Comparison of ENCODE assay signal across 15 mouse cellular contexts in genomic region chr4:102574666-102575254, GRCm38 (mm10).
A peak's percentile ranks its signal among the peaks of the same experiment; 100 is the strongest.
DNase-seq lines count a peak whose midpoint lies in the region; ATAC-seq and TF ChIP-seq lines count a peak whose summit lies in the region.
"Had no signal": no experiment of that assay in that cellular context is flagged by ENCODE, and none has a peak within 500 bp of the region (broad histone marks: within the 10 kb centered on the region; RNA-seq: fewer than 3 reads in every experiment).

No protein-coding gene starts in this region.

- TF ChIP-seq EP300 in liver, postnatal 0 days (IDR thresholded peaks at IDR 0.05; ENCODE audit: low read depth), result no peak
- TF ChIP-seq EP300 in CH12.LX (IDR thresholded peaks at IDR 0.05; ENCODE audit: low read length), result no peak

- no peak for TF ChIP-seq POLR2A in CH12.LX (IDR thresholded peaks at IDR 0.05; ENCODE audit: low read depth, low read length)

- dilution Hi-C loops in CH12.LX (cut with MboI; ENCODE audit: extremely low pct_ligation_motif_present, extremely low pct_unique_long_range_greater_than_20kb, low sequenced_read_pairs), result no loop called here

- H3K27me3 ChIP-seq in heart, embryonic 13.5 days (replicated peaks), result no peaks in the 10 kb centered on the region
- H3K27me3 ChIP-seq in liver, postnatal 0 days (ENCODE audit: insufficient read depth, low read length), result no peaks in the 10 kb centered on the region
- no peaks in the 10 kb centered on the region for H3K27me3 ChIP-seq in liver, embryonic 12.5 days (replicated peaks)
- H3K27me3 ChIP-seq in CH12.LX (replicated peaks), result no peaks in the 10 kb centered on the region
- H3K27me3 ChIP-seq: embryonic facial prominence, embryonic 15.5 days; stomach, embryonic 15.5 days had no signal

- 67% methylated on average over 10 of the region's 10 CpGs for WGBS in heart, embryonic 13.5 days
- WGBS in liver, postnatal 0 days (ENCODE audit: insufficient replicate concordance), result 60% methylated on average over 10 of the region's 10 CpGs
- WGBS in liver, embryonic 12.5 days (ENCODE audit: insufficient replicate concordance), result 66% methylated on average over 10 of the region's 10 CpGs

- peak overlapping the region; percentile 77; the same call in 1 of the 2 replicates for H3K4me2 ChIP-seq in heart, embryonic 13.5 days
- peak overlapping the region; percentile 80 for H3K4me2 ChIP-seq in liver, postnatal 0 days (ENCODE audit: low read depth, low read length)
- H3K4me2 ChIP-seq in liver, embryonic 12.5 days, result no peak overlapping the region
- H3K4me2 ChIP-seq in CH12.LX (ENCODE audit: insufficient read depth, low read depth, poor library complexity, severe bottlenecking), result peak overlapping the region; percentile 98
- H3K4me2 ChIP-seq: embryonic facial prominence, embryonic 15.5 days; stomach, embryonic 15.5 days had no signal

- TF ChIP-seq RAD21 in CH12.LX (IDR thresholded peaks at IDR 0.05; ENCODE audit: low read depth, low read length), result no peak

- ATAC-seq in heart, embryonic 13.5 days (ENCODE audit: extremely low read depth, insufficient number of reproducible peaks, low FRiP score, low TSS enrichment), result no peak
- ATAC-seq in liver, postnatal 0 days, result no peak
- ATAC-seq in liver, embryonic 12.5 days, result no peak
- ATAC-seq: hindbrain, embryonic 16.5 days had no signal

- H3K27ac ChIP-seq in heart, embryonic 13.5 days (replicated peaks), result peak overlapping the region; percentile 66
- H3K27ac ChIP-seq in liver, postnatal 0 days (ENCODE audit: low read depth), result peak overlapping the region; percentile 76
- no peak overlapping the region for H3K27ac ChIP-seq in liver, embryonic 12.5 days
- peak overlapping the region; percentile 100 for H3K27ac ChIP-seq in CH12.LX (ENCODE audit: insufficient read depth, low read depth)
- peak overlapping the region; percentile 96 for H3K27ac ChIP-seq in brown adipose tissue, adult 24 weeks (replicated peaks; ENCODE audit: low read depth, low read length)
- H3K27ac ChIP-seq: embryonic facial prominence, embryonic 15.5 days; limb, embryonic 13.5 days; stomach, embryonic 15.5 days had no signal

- no peak overlapping the region for H3K4me3 ChIP-seq in heart, embryonic 13.5 days
- 0 out of 2 replicates have a peak overlapping the region, but pooled peaks have one; percentile 21 for H3K4me3 ChIP-seq in liver, postnatal 0 days (ENCODE audit: low read depth, low read length)
- no peak overlapping the region for H3K4me3 ChIP-seq in liver, embryonic 12.5 days
- peak overlapping the region; percentile 63 to 83 (median 82) for H3K4me3 ChIP-seq in CH12.LX (replicated peaks in 1 of 3; ENCODE audit: low read depth in 2 of 3, low read length in 2 of 3, poor library complexity in 1 of 3)
- peak overlapping the region; percentile 76 for H3K4me3 ChIP-seq in brown adipose tissue, adult 24 weeks (ENCODE audit: insufficient read depth, low read depth, low read length)
- H3K4me3 ChIP-seq: embryonic facial prominence, embryonic 15.5 days; limb, embryonic 13.5 days; stomach, embryonic 15.5 days had no signal

- H3K9ac ChIP-seq in heart, embryonic 13.5 days, result no peak overlapping the region
- H3K9ac ChIP-seq in liver, postnatal 0 days (replicated peaks), result peak overlapping the region; percentile 32; the same call in 1 of the 2 replicates
- H3K9ac ChIP-seq in liver, embryonic 12.5 days, result no peak overlapping the region
- H3K9ac ChIP-seq in CH12.LX (ENCODE audit: insufficient read depth, low read depth), result peak overlapping the region; percentile 81
- H3K9ac ChIP-seq: embryonic facial prominence, embryonic 15.5 days; limb, embryonic 13.5 days; stomach, embryonic 15.5 days had no signal

- peaks cover 5% of the 10 kb centered on the region; the same call in 1 of the 2 replicates for H3K36me3 ChIP-seq in heart, embryonic 13.5 days
- peaks cover 10% of the 10 kb centered on the region for H3K36me3 ChIP-seq in liver, postnatal 0 days (replicated peaks; ENCODE audit: insufficient read depth, low read length)
- H3K36me3 ChIP-seq in liver, embryonic 12.5 days, result no peaks in the 10 kb centered on the region
- H3K36me3 ChIP-seq in CH12.LX (replicated peaks in 1 of 2; ENCODE audit: control insufficient read depth in 1 of 2, insufficient read depth in 1 of 2, low read length in 1 of 2), result peaks cover 32 to 42% of the 10 kb centered on the region in 2 experiments
- H3K36me3 ChIP-seq: embryonic facial prominence, embryonic 15.5 days; G1E; limb, embryonic 13.5 days; stomach, embryonic 15.5 days had no signal

- no peaks in the 10 kb centered on the region for H3K9me3 ChIP-seq in heart, embryonic 13.5 days
- H3K9me3 ChIP-seq in liver, postnatal 0 days (ENCODE audit: low read length), result no peaks in the 10 kb centered on the region
- no peaks in the 10 kb centered on the region for H3K9me3 ChIP-seq in liver, embryonic 12.5 days (replicated peaks)
- no peaks in the 10 kb centered on the region for H3K9me3 ChIP-seq in CH12.LX (replicated peaks; ENCODE audit: low read length)
- H3K9me3 ChIP-seq: embryonic facial prominence, embryonic 15.5 days; limb, embryonic 13.5 days; stomach, embryonic 15.5 days had no signal

- in situ Hi-C loops in CH12.LX (cut with MboI; ENCODE audit: low pct_ligation_motif_present, low pct_unique_long_range_greater_than_20kb, low sequenced_read_pairs), result loop anchor here (5.0 kb wide), 1 partner anchor 57 kb away; no protein-coding TSS in a partner anchor

- H3K4me1 ChIP-seq in heart, embryonic 13.5 days, result peaks cover 52% of the 10 kb centered on the region
- H3K4me1 ChIP-seq in liver, postnatal 0 days (ENCODE audit: insufficient read depth), result peaks cover 57% of the 10 kb centered on the region
- peaks cover 75% of the 10 kb centered on the region for H3K4me1 ChIP-seq in liver, embryonic 12.5 days
- peaks cover 15 to 56% of the 10 kb centered on the region in 2 experiments for H3K4me1 ChIP-seq in CH12.LX (ENCODE audit: control insufficient read depth in 1 of 2, insufficient read depth in 2 of 2)
- peaks cover 17% of the 10 kb centered on the region for H3K4me1 ChIP-seq in brown adipose tissue, adult 24 weeks (ENCODE audit: control insufficient read depth, insufficient read depth, insufficient read length, low read length)

- DNase-seq in heart, postnatal 36 days, result no peak
- DNase-seq in liver, postnatal 0 days, result no peak
- DNase-seq in CH12.LX (ENCODE audit: extremely low read depth), result no peak
- no peak for DNase-seq in adrenal gland, adult (ENCODE audit: inconsistent age in 2 of 2, low spot score in 1 of 2)
- DNase-seq in Muller cell, postnatal 12 days (ENCODE audit: inconsistent ontology term), result no peak
- DNase-seq: adrenal gland, adult 8-10 months; retina, postnatal 1 day had no signal

- no peak for TF ChIP-seq CTCF in liver, postnatal 0 days (IDR thresholded peaks at IDR 0.05; ENCODE audit: low read depth)
- TF ChIP-seq CTCF in CH12.LX (conservative IDR thresholded peaks at IDR 0.05 in 1 of 2, IDR thresholded peaks at IDR 0.05 in 1 of 2; ENCODE audit: low read depth in 2 of 2, low read length in 2 of 2), result no peak

- H3K79me2 ChIP-seq in CH12.LX (replicated peaks; ENCODE audit: control insufficient read depth, extremely low read depth, insufficient read depth, poor library complexity, severe bottlenecking), result peaks cover 78% of the 10 kb centered on the region

- intact Hi-C loops in heart, postnatal 36 days (cut with DNase I), result loop anchor here (2.0 to 5.0 kb wide), 2 partner anchors 14 to 83 kb away; no protein-coding TSS in a partner anchor

TF ChIP-seq in CH12.LX, 34 proteins besides CTCF, POLR2A, EP300 and RAD21:
- TF ChIP-seq ELF1 (IDR thresholded peaks at IDR 0.05; ENCODE audit: low read depth, low read length), result no peak

Comparison
In these comparisons a context has a peak if more than half of its experiments do, and no peak if none do; other contexts are left out.
1. H3K4me3 ChIP-seq: peak in liver, postnatal 0 days (single experiment), CH12.LX (3 of 3) and brown adipose tissue, adult 24 weeks (single experiment); none in heart, embryonic 13.5 days (single experiment) and liver, embryonic 12.5 days (single experiment).
2. H3K9ac ChIP-seq: peak in liver, postnatal 0 days (single experiment) and CH12.LX (single experiment); none in heart, embryonic 13.5 days (single experiment) and liver, embryonic 12.5 days (single experiment).